Mouse (Mus musculus) ovary, adult 18-20 months (tissue): ENCODE results near the gene Hs3st6.
A peak's percentile ranks its signal among the peaks of the same experiment; 100 is the strongest.

Source experiments
- DNase-seq: peaks from one replicate; pipeline ENCODE4 v3.0.0; 2022; ENCODE audit warnings: low spot score, mixed read lengths

Hs3st6 gene

GRCm38 (mm10) chr17:24769146-24769545 is 16.4 kb downstream of the Hs3st6 start:
- DNase-seq: no peak

- DNase-seq: no peak
Measured at GRCm38 (mm10) chr17:24773241-24773640, 20.5 kb downstream of the Hs3st6 start.

- DNase-seq: no peak
Measured at GRCm38 (mm10) chr17:24775173-24775572, 22.4 kb downstream of the Hs3st6 start.

GRCm38 (mm10) chr17:24777073-24777472 is 24.3 kb downstream of the Hs3st6 start:
- DNase-seq: no peak

GRCm38 (mm10) chr17:24780821-24781220 is 28.0 kb downstream of the Hs3st6 start:
- no peak for DNase-seq

- DNase-seq: no peak
Measured at GRCm38 (mm10) chr17:24792190-24792589, 39.4 kb downstream of the Hs3st6 start.

GRCm38 (mm10) chr17:24794791-24795190 is 42.0 kb downstream of the Hs3st6 start:
- no peak for DNase-seq

GRCm38 (mm10) chr17:24796969-24797368 is 44.2 kb downstream of the Hs3st6 start:
- DNase-seq: no peak

- DNase-seq: no peak
Measured at GRCm38 (mm10) chr17:24798229-24798628, 45.4 kb downstream of the Hs3st6 start.

- DNase-seq: no peak
Measured at GRCm38 (mm10) chr17:24799476-24799875, 46.7 kb downstream of the Hs3st6 start.

- DNase-seq: no peak
Measured at GRCm38 (mm10) chr17:24800524-24800923, 47.7 kb downstream of the Hs3st6 start.

- peak; percentile 47 for DNase-seq
Measured at GRCm38 (mm10) chr17:24803952-24804951, 51.5 kb downstream of the Hs3st6 start, which contains the start of gene Meiob. TSS of gene Meiob (plus strand) at chr17:24804289.
